Mouse (Mus musculus) brain, embryonic 18.5 days (tissue): ENCODE results near the gene Csmd2.
"Not testable (repeated sequence)": the region's sequence is repeated elsewhere in the genome, so short reads cannot be mapped to it uniquely, and the experiment has no call there.

ENCODE experiments used
- DNase-seq: peaks from one replicate; pipeline ENCODE4 v3.0.0-alpha.2; 2012; ENCODE audit warnings: low read depth, low spot score

Csmd2 gene

GRCm38 (mm10) chr4:128611726-128612125 lies 624.1 kb downstream of the Csmd2 start:
- not testable (repeated sequence) for DNase-seq

- DNase-seq, result peak; percentile 57
Measured at GRCm38 (mm10) chr4:128613326-128613725, 625.7 kb downstream of the Csmd2 start.

- no peak for DNase-seq
Measured at GRCm38 (mm10) chr4:128615761-128616160, 628.1 kb downstream of the Csmd2 start.
